Mouse (Mus musculus) cerebellum, adult 8-10 months (tissue): ENCODE data around the gene Fyco1.
A peak's percentile ranks its signal among the peaks of the same experiment; 100 is the strongest.
"Not testable (repeated sequence)": the region's sequence is repeated elsewhere in the genome, so short reads cannot be mapped to it uniquely, and the experiment has no call there.

Source experiments
- DNase-seq: peaks from one replicate; pipeline ENCODE4 v3.0.0; 2022

Fyco1 gene

DNA sequence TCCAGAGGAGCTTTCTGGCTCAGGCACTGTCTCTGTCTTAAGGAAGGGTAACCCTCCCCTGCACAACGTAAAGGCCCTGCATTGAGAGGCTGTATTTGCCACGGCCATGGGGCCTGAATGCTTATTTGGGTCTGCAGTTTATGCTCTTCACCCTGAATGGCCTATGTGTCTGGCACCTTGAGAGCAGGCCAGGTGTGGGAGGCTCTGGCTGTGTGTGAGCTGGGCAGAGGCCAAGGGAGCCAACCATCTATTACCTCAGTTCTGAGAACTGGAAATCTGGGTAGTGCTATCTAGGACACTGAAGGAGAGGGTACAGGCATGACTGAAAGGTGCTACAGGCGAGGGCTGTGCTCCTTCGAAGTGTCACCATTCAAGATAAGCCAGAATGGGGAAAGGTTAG lies 36.9 kb downstream of the Fyco1 start:
- peak; percentile 43 for DNase-seq

DNA sequence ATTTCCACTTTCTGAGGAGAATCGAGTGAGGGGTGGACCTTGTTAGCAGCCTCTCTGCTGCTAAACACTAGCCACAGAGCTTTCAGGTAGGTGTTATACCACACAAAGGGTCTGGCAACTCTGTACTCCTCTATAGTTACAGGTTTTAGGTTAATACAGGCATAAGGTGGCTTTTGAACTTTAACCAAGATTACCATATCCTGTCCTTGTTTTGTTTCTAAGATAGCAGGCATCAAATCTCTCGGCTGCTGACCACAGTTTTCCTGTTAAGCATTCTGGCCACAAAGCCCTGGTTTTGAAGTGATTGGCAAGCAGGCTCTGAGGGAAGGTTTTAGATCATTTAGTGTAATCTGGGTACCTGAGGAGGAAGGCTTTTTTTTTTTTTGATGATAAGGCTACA lies 37.4 kb downstream of the Fyco1 start:
- DNase-seq: no peak

DNA sequence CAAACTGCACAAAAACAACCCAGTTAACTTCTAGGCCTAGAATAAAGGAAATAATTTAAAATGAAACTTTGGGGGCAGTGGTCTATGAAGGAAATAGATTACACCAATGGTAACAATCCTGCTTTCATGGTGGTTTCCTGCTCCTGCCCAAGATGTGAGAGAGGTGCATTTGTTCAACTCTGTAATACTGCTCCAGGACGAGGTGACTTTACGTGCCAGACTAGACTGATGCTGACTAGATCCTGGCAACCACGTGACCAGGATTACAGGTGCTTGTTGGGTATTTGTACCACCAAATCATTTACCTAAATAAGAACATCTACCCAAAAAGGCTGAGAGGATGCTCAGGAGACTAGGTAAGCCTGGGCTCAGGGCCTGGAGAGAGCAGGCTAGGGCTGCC lies 39.9 kb downstream of the Fyco1 start:
- DNase-seq: no peak

DNA sequence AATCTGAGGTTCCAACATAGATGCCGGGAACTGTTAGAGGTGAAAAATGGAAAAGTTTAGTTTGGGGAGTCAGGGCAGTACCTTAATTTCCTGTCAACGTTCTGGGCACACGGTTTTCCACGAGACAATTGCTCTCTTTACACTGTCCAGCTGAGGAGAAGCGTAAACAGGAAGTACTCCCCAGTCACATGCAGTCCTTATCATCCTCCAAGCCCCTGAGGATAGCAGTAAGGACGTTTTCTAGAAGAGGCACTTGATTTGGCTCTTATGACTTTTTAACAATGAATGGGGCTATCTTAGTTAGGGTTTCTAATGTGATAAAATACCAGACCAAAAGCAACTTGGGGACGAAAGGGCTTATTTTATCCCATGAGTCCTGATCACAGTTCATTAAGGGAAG lies 43.1 kb downstream of the Fyco1 start:
- no peak for DNase-seq

DNA sequence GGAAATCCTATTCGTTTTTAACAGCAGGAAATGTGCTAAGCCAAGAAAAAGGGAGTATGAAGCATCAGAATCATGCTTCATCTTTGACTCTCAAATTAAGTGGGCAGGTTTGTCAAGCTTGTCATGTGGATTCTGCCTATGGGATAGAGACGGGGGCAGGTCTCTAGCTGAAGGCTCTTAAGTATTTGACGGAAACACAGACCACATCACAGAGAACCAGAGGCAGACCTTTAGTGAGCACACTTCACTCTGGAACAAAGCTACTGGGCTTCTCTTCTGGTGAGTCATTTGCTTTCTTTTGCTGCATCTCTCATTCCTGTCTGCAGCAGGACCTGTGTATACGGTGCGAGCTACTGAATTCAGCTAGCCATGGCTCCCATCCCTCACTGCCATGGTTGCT lies 45.4 kb downstream of the Fyco1 start, which contains the start of gene Cxcr6:
Gene Cxcr6, plus strand, starts transcription at position 209 of the 400 bp plus-strand sequence.
- no peak for DNase-seq

DNA sequence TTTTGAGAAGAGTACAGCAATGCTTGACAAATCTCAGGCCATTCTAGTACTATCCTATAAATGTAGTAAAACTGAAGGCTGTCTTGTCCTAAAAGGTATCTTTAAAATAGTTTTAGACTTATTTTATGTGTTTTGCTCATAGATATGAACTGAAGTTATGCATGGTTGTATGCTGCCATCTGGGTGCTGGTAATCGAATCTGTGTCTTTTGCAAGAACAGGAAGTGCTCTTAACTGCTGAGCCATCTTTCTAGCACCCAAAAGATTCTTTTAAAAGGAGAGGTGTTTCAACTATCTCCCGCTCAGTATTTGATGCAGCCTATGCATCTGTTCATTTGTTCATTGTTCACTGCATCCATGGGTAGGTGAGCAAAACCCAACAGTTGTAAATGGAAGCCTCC lies 46.5 kb downstream of the Fyco1 start:
- DNase-seq: no peak

DNA sequence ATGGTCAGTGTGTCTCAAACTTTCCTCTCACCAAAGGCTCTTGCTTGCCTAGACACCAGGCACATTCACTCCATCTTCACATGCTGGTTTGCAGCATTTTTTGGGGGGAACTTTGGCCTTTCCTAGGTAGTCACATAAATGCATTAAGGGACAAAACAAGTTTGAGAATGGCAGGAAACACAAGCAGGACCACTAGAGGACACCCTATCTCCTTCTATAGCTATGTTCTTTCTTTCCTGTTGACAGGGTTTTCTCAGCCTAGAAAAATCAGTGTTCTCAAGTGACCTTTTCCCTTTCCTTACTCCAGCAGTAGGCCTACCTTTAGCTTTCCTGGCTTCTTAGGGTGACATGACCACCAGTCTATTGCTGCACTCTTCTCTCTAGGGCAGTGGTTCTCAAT lies 48.8 kb downstream of the Fyco1 start:
- no peak for DNase-seq

DNA sequence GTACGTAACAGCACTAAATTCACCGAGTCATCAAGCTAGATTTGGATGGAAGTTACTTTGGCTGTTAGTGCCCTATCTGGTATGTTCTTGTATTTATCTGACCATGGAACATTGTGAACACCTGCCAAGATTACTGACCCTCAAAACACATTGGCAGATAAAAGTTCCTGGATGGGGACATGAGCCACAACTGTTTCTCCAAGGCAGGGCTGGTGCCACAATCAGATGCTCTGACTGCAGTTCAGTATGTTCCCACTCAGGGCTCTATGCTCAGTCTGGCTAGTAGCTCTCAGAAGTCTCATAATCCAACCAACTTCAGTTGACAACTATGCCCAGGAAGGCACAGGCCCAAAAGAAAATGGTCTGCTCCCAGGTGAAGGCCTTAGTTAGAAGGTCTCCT lies 49.3 kb downstream of the Fyco1 start:
- DNase-seq: no peak

DNA sequence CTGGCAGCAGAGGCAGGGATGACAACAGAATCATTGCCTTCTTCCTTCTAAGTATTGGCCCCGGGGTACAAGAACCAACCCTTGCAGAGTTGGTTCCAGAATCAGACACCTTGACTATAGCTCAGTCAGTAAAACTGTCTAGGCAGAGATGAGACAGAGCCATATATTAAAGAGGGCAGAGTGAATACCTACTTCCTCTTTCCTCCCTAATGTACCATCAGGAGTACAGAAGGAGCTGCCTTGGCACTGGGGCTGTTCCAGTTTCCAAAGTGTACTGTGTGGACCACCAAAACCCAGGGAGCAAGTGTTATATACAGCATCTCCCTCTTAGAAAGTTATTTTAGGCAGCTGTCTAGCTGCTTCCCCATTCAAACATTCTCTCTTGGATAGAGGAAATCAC lies 50.2 kb downstream of the Fyco1 start:
- DNase-seq: no peak

DNA sequence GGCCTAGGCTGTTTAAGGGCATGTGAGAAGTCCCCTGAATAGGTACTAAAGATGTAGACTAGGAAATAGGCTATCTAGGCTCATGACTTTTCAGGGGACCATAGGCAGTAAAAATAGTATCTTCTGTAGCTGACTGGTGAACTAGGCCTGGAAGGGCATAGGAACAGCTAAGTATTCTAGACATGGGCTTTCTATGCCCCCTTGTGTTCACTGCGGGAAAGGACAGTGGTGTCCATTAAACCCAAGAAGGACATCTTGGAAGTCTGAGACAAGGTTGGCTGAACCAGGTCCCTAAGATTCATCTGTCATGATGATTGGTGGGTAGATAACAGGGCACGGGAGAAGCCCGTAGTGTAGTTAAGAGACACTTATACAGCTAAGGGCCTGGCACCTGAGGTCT lies 55.5 kb downstream of the Fyco1 start:
- peak; percentile 15 for DNase-seq

DNA sequence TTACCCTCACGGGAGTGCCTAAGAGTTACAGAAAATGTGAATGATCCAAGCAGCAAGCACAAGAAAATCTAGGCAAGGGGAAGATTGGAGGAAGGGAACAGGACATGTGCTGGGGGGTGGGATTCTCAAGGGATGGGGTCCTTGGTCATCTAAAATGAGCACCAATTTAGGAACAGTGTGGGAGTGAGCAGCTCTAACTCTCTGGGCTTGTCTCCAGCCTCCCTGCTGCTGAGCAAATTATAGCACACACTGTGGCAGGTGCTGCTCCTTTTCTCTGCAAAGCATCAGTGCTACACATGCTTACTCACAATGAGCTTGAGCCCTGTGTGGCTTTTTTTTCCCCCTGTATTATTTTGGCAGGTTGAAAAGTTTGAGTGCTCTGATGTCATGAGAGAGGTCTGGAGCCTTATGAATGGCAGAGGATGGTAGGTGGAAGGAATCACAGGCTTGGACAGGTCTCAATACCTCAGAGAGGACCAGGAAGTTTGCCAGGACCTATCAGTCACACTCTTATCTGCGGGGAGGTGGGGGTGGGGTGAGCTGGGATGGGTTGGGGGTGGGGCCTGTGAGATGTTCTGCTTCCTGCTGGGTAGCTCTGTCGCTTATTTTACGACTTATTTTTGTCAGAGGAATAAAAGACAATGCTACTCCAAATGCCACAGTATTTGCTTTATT lies 62.7 kb downstream of the Fyco1 start:
- DNase-seq: no peak

DNA sequence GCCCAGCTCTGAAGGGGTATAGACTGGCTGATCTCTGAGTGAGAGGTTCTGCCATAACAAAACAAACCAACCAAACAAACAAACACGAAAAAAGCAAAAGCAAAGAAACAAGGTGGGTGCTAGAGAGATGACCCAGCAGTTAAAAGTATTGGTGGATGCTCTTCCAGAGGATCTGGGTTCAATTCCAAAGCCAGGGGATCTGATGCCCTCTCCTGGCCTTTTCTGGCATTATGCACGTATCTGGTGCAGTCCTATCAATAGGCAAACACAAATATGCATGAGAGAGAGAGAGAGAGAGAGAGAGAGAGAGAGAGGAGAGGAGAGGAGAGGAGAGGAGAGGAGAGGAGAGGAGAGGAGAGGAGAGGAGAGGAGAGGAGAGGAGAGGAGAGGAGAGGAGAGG lies 78.4 kb downstream of the Fyco1 start:
- not testable (repeated sequence) for DNase-seq

DNA sequence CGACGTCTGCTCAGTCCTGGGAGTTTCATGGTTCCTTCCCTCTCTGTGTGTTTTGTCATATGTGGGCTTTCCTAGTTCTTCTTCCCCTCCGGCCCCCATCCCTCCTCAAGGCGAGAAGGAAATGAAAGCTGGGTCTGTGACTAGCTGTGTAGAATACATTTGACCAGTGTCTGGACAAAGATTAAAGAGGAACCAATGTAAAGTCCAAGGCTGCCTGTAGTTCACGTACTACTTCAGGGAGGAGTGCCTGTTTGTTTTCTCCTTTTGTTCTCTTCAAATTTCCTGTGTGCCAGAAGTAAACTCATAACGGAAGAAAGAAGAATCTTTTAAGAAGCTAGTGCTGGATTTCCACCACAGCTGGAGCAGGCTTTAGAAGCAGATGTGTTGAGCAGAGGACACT lies 82.2 kb downstream of the Fyco1 start:
- no peak for DNase-seq

DNA sequence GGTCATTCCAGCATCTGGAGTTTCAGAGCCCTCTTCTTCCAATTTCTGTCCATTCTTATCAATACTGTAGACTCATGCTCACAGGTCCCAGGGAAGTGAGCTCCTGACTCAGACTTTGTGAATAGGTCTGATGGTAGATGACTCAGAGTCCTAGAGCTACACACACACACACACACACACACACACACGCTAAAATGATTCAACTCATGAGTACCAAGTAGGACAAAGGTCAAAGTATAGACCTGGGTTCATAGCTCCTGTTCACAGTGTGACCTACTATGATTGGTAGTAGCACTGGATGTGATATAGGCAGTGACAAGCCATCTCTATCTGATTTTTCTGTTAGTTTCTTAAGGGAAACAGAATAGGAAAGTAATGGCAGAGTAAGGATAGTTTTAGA lies 83.3 kb downstream of the Fyco1 start:
- DNase-seq: no peak

DNA sequence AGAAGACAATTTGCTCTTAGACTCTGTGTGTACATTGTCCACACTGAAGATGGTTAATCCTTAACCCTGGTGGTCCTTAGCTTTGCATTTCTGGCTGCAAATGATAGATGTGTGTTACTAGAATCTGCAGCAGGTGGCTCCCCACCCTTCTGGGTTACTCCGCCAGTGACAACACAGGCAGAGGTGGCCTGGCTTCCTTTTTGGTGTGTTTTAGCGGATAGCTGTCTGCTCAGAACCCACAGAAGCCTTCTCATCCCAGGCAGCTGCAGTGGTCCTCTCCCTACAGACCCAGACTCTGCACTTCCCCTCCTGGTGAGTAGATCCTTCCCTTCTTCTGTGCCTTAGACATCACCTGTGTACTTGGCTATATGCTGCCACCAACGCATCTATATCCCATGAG lies 84.7 kb downstream of the Fyco1 start:
- no peak for DNase-seq

DNA sequence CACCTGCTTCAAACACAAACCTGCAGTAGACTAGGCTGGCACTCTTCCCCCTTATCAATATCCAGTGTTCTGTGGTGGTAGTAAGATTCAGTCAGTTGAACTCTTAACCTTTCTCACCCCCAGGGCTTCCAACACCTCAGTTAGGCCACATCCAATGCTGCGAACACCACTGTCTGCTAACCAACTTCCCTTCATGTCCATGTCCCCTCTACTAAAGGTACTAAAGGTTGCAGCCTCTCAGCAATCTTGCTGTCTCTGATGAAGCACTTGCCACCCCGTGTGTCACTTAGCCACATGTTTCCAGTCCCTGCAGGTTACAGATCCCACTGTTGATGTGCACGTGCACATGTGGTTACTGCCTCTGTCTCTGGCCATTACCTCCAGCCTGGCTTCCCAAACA lies 87.9 kb downstream of the Fyco1 start:
- DNase-seq: no peak

DNA sequence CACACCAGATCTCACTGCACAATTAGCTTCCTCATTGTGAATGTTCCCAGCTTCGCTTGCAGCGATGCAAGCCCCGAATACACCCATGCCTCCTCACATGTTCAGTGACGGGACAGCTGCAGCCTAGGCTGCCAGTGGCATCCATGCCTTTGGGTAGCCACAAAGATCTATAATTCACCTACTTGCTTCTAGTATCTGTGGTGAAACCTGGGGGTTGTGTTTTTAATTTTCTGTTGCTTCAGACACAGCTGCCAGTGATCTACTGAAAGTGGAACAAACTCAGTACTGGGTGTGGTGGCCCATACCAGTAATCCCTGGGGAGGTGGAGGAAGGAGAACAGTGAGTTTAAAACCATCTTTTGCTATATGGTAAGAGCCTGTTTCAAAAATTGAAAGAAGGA lies 88.8 kb downstream of the Fyco1 start:
- DNase-seq: no peak

DNA sequence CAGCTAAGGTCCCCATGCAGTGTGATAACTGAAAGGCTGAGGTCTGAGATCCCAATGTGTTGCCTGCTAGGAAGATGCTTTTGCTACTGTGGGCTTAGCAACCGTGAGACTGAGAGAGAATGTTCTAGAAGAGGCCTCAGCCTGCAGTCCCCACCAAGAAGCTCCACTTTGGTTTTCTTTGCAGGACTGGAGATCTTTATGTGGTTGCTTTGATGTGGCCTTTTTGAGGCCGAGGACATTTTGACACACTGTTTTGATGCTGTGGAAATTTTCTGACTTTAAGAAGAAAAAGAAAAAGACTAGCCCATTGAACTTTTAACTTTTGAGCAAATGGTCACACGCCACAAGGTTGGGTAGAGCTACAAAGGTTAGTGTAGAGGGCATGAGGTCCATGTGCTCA lies 90.9 kb downstream of the Fyco1 start:
- no peak for DNase-seq

DNA sequence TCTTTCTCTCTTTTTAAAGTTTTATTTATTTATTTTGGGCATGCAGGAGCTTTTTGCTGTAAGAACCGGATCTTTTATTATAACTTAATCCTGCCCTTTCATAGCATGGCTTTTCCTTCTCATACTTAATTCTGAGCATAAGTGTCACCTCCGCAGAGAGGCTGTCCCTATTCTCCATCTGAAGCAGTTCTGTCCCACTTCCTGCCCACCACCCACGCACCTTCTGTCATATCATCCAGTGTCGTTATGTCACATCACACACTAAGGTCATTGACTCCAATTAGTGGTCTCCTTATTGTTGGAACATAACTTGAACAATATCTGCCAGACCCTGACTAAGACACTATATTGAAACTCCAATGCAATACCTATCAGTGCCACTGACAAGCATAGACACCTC lies 93.1 kb downstream of the Fyco1 start:
- DNase-seq: no peak

DNA sequence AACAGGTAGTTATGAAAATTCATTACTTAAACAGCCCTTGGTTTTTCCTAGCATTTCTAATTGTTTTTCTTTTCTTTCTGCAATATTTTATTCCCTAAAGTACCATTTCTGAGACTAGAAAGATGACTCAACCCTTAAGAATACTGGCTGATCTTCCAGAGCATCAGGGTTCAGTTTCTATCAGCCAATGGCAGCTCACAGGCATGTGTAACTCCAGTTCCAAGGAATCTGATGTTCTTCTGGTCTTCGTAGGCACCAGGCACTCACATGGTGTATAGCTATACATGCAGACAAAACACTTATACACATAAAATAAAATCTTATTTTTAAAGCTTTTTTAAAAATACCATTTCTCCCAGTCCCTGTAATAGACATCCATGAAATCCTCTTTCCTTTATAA lies 93.5 kb downstream of the Fyco1 start:
- DNase-seq: no peak

DNA sequence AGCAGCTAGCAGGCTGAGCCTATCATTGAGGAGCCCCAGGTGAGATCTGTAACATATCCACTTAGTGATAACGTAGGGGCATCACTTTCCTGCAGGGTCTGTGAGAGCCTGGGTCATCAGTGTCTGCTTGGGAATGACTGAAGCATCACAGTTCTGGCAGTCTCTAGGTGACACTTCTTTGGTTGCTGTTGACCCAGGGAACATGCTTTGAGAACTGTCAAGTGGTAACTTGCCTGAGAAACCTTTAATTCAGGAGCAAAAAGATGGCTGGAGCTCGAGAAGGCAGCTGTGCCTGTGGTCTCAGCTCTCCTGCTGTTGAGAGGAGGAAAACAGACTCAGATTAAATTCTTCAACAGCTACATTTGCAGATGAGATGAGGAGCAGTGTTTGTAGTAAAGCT lies 94.4 kb downstream of the Fyco1 start:
- DNase-seq: no peak

DNA sequence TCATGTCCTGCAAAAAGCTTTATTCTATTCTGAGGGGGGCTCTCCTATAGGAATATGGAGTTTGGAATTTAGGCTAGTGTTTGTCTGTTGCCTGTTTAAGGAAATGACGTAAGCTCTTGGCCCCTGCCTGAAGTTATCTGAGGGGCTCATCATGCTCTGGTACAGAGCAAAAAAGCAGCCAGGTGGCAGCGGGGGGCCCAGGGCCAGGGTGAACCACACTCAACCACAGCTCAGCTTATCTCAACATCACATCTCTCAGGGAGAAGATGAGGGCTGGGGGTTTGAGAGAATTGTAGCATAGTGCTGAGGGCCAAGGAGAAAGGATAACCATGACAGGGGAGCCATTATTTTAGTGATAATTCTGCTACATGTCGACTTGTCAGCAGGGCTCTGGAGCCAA lies 94.9 kb downstream of the Fyco1 start:
- no peak for DNase-seq

DNA sequence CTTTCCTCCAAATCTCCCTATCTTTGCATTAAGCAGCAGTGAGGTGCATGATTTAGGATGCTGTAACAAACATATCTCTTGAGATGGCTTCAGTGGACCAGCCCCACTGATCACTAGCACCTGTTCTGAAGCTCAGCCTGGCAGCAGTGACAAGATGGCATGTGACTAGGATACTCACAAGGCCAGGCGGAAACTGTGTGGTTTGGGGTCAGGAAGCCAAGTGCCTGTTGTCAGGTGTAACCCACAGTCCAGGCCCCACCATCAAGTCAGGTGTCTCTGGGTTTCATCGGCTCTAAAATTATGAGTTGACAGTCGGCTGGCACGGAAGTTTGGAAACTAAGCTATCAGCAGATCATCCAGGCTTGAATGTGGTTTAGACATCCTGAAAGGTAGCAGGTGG lies 97.4 kb downstream of the Fyco1 start:
- DNase-seq: no peak

DNA sequence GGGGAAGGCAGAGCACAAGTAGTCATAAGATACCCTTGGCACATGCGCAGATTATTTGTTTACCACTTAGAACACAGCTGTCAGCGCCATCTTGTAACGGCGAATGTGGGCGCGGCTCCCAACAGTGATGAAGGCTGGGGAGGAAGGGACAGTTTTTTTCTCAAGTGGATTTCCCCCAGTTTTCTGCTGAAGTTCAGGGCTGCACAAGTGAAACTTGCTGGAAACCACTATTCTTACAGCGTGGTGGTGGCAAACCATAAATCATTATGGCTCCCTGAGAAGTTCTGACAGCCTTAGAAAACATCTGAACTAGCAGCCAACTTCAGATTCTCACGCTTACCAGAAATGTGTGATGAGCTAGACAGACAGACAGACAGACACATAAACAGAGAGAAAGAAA lies 102.0 kb downstream of the Fyco1 start:
- not testable (repeated sequence) for DNase-seq

DNA sequence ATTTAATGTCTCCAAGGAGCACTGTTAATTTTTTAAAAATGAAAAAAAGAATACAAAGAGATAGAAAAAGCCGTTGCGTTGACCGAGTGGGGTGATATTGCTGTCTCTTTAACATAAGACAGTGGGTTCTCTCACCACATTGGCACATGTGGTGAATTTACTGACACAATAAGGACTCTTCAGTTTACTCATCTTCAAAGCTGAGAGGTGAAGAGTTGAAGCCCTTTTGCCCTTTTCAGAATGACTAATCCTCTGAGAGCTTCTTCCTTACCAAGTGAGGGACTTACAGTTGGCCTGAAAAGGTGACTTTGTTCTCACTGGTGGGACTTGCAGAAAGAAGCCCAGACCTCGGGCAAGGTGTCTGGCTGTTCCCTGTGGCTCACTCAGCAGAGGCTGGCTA lies 110.9 kb downstream of the Fyco1 start:
- no peak for DNase-seq
